Mouse (Mus musculus) lung, embryonic 14.5 days (tissue): ENCODE data around the gene Zfp628. TPM values are rescaled to one million over a fixed set of nuclear protein-coding genes. Genes with fewer than 3 reads are reported as not detected.

Experiments used
- ATAC-seq: fragments of 200-750 bp; cut with Nextera tagmentation; 2 replicates; pipeline ENCODE4 v1.8.0; 2017; ENCODE audit warnings: mild to moderate bottlenecking, moderate TSS enrichment, moderate library complexity; ENCODE audit not compliant: insufficient read depth
- DNase-seq: peaks from one replicate; pipeline ENCODE4 v3.0.0-alpha.2; 2015
- H3K27ac ChIP-seq: fragments of 300-500 bp; sonication (generic); 2 replicates; pipeline ENCODE4 v1.5.1; 2014; ENCODE audit warnings: low read depth, mild to moderate bottlenecking, moderate library complexity
- H3K27me3 ChIP-seq: fragments of 300-500 bp; sonication (generic); 2 replicates; pipeline ENCODE4 v1.6.1; 2014; ENCODE audit warnings: low read length, control low read depth; ENCODE audit not compliant: insufficient read depth
- H3K36me3 ChIP-seq: fragments of 300-500 bp; sonication (generic); 2 replicates; pipeline ENCODE4 v1.6.1; 2014; ENCODE audit warnings: control low read depth; ENCODE audit not compliant: insufficient read depth
- H3K4me1 ChIP-seq: fragments of 300-500 bp; sonication (generic); 2 replicates; pipeline ENCODE4 v1.6.1; 2014; ENCODE audit warnings: antibody characterized with exemption, control low read depth; ENCODE audit not compliant: insufficient read depth
- H3K4me2 ChIP-seq: fragments of 300-500 bp; sonication (generic); 2 replicates; pipeline ENCODE4 v1.6.1; 2014; ENCODE audit warnings: mild to moderate bottlenecking
- H3K4me3 ChIP-seq: fragments of 300-500 bp; sonication (generic); 2 replicates; pipeline ENCODE4 v1.5.1; 2014; ENCODE audit warnings: low read depth, low read length
- H3K9ac ChIP-seq: fragments of 300-500 bp; sonication (generic); 2 replicates; pipeline ENCODE4 v1.6.1; 2014
- H3K9me3 ChIP-seq: fragments of 300-500 bp; sonication (generic); 2 replicates; pipeline ENCODE4 v1.6.1; 2016; ENCODE audit warnings: low read depth, low read length, control low read depth
- CTCF ChIP-seq: IDR thresholded peaks from 2 replicates; pipeline ENCODE4 v1.5.1; 2016; ENCODE audit warnings: antibody characterized with exemption, low read depth
- WGBS: fragments of 180-500 bp; shearing (Covaris S2); extraction: QIAGEN DNeasy Blood & Tissue Kit; methylation state at CpG from one replicate; pipeline ENCODE4 v1.1.7; 2014; 5-methylcytosine and 5-hydroxymethylcytosine counted together
- polyA plus RNA-seq: library from polyadenylated mRNA; unstranded; fragments of >200 nt; fragmentation: Nextera tagmentation; extraction: Ambion mirVana; gene quantifications from 2 replicates; pipeline ENCODE4 v1.2.1, GENCODE M21; 2014

The Zfp628 gene
- polyA plus RNA-seq, 1 experiment from 2014 or later, result 4.2 TPM

DNA sequence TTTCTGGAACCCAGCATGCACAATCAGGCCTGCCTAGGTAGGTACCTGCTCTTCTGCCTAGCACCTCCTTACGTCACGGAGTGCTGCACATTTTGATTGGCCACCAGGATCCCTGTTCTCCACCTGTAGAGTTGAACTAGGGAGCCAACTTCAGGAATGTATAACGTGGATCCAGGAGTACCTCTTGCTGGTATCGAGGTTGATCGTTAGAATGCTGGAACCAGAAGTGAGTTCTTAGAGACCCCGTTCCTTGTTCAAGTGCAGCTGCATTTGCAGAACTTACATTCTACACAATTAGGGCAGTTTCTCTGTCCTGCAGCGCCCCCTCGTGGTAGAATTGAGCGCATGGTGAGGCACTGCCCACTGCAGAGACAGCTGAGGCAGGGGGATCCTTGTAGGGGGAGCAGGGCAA is 25.1 kb downstream of the Zfp628 start:
- ATAC-seq, result peak; percentile 41; the same call in 1 of the 2 replicates
- 14% methylated on average over 9 of the region's 9 CpGs for WGBS

DNA sequence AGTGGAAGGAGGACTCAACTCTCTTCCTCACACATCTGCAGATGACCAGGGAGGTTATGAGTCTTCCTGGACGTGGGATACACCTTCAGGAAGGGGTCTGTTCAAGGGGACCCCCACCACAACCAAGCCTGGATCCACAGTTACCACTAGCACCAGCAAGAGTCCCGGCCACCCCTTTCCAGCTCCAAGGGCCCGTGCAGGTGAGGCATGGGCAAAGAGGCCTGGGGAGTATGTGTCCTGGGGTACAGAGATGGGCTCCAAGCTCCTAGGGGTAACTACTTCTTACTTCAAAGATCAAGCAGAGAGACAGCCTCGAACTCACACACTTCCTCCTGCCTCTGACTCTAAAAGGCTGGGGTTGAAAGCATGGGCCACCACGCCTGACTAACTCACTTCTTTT is 27.7 kb downstream of the Zfp628 start:
- 41% methylated on average over 5 of the region's 5 CpGs for WGBS
- H3K4me2 ChIP-seq, result no peak overlapping the region
- no peak overlapping the region for H3K9ac ChIP-seq
- no peaks in the 10 kb centered on the region for H3K4me1 ChIP-seq
- DNase-seq, result no peak
- no peak overlapping the region for H3K27ac ChIP-seq
- H3K9me3 ChIP-seq, result no peaks in the 10 kb centered on the region
- TF ChIP-seq CTCF, result no peak
- H3K27me3 ChIP-seq, result no peaks in the 10 kb centered on the region
- ATAC-seq, result no peak
- no peaks in the 10 kb centered on the region for H3K36me3 ChIP-seq
- no peak overlapping the region for H3K4me3 ChIP-seq

More for the DNA sequence above, 25.1 kb downstream of the Zfp628 start:
- Histone ChIP-seq H3K27me3 (no peaks in the 10 kb centered on the region), H3K4me2 (no peak overlapping the region), H3K4me3 (no peak overlapping the region), H3K9me3 (no peaks in the 10 kb centered on the region), H3K36me3 (no peaks in the 10 kb centered on the region), H3K9ac (no peak overlapping the region), H3K27ac (no peak overlapping the region), H3K4me1 (no peaks in the 10 kb centered on the region)
- TF ChIP-seq CTCF, result peak; percentile 88
- peak; percentile 90 for DNase-seq

DNA sequence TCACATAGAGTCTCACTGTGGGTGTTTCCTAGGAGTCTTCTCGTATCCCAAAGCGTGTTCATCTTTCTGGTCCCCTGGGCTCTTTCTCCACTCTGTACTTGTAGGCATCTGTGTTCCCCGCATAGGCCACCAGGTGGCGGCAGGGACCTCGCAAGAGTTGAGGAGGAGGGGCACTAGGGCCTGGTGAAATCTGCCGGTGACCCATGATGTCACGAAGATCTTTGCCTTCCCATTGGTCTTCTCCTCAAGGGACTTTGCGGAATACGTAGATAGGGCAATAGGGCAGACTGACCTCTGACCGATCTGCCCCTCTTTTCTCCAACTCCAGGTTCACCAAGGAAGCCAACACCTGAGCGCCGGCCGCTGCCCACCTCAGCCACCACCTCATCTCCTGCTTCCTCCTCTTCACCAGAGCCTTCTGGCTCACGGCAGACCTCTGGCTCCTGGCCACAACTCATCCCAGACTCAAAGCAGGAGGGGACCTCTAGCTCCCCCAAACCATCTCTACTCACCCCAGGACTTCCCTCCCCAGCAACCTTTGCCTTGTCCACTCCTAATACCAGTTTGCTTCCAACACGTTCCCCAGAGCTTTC is 28.3 kb downstream of the Zfp628 start:
- peak; percentile 96 for TF ChIP-seq CTCF
- Histone ChIP-seq H3K27me3 (no peaks in the 10 kb centered on the region), H3K4me3 (peak overlapping the region; percentile 26; the same call in 1 of the 2 replicates), H3K27ac (no peak overlapping the region), H3K36me3 (no peaks in the 10 kb centered on the region), H3K9me3 (no peaks in the 10 kb centered on the region), H3K4me2 (peak overlapping the region; percentile 55), H3K4me1 (no peaks in the 10 kb centered on the region), H3K9ac (no peak overlapping the region)
- WGBS, result 18% methylated on average over 15 of the region's 15 CpGs
- DNase-seq (peak; percentile 97), ATAC-seq (peak; percentile 80)

DNA sequence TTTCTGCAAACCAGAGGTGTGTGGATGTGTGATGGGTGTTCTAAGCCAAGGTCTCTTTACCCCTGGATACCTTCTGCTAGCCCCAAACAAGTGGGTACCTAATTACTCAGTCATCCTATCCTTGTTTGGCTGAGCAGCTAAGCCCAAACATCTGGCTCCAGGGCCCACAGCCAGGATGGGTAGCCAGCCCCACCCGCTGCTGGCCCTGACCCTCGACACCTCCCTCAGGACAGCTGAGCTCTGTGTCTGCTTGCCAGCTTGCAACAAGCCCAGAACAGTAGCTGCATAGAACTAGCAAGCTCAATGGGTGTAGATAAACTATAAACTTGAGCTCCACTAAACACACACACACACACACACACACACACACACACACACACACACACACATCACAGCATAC is 32.8 kb downstream of the Zfp628 start:
- Histone ChIP-seq H3K27ac (no peak overlapping the region), H3K4me2 (no peak overlapping the region), H3K9ac (no peak overlapping the region), H3K27me3 (no peaks in the 10 kb centered on the region), H3K9me3 (no peaks in the 10 kb centered on the region), H3K4me3 (no peak overlapping the region), H3K4me1 (no peaks in the 10 kb centered on the region), H3K36me3 (no peaks in the 10 kb centered on the region)
- DNase-seq (no peak), ATAC-seq (no peak)
- WGBS, result 40% methylated on average over 2 of the region's 2 CpGs
- TF ChIP-seq CTCF, result no peak

DNA sequence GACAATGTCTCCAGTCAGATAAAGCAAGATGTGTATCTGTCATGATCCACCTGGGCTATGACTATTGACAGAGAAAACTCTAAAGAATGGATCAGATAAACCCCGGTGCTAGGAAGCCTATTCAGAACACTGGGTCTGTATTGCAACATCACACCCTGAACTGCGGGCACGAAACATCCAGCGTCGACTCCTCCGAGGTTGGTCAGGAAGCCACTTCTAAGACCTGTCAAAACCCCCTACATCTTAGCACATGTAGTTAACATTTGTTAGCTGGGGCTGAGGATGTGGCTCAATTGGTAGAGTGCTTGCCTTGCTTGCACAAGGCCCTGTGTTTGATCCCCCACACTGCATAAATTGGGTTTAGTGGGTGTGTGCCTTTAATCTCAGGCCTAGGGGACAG is 33.4 kb downstream of the Zfp628 start:
- no peak overlapping the region for H3K27ac ChIP-seq
- H3K4me3 ChIP-seq, result no peak overlapping the region
- no peak overlapping the region for H3K9ac ChIP-seq
- ATAC-seq (no peak), DNase-seq (no peak)
- H3K9me3 ChIP-seq, result no peaks in the 10 kb centered on the region
- H3K4me2 ChIP-seq, result no peak overlapping the region
- 22% methylated on average over 6 of the region's 6 CpGs for WGBS
- no peak for TF ChIP-seq CTCF
- no peaks in the 10 kb centered on the region for H3K36me3 ChIP-seq
- 0 out of 2 replicates have a peak, but pooled peaks cover 1% of the 10 kb centered on the region for H3K4me1 ChIP-seq
- no peaks in the 10 kb centered on the region for H3K27me3 ChIP-seq

DNA sequence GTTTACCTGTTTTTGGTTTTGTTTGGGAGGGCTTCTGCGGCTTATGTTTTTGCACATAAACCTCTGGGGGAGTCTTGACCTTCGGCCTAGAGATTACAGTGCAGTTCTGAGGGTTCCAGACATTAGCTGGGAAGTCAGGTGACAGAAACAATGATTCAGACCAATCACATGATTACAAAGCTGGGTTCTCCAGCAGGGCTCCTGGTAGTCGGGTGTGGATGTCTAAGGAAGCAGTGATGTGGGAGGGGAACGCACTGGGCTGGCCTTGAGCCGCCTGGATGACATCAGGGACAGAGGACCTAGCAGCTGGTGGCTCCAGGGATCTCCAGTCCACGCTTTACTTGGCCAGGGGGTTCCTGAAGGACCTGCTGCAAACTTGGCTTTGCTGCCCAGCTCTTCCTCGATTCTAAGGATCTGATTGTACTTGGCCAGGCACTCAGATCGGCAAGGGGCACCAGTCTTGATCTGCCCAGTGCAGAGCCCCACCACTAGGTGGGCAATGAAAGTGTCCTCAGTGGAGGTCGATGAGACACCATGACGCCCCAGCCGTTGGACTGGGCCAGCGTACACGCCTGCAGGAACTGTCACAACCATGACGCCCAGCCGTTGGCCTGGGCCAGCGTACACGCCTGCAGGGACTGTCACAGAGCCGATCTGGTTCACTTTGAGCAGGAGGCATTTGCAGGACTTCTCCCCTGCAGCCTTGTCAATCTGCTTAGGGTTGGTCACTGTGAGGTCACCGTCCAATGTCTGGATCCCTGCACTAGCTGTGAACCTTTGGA is 35.7 kb downstream of the Zfp628 start:
- no peak overlapping the region for H3K27ac ChIP-seq
- peaks cover 8% of the 10 kb centered on the region; the same call in 1 of the 2 replicates for H3K4me1 ChIP-seq
- no peak overlapping the region for H3K4me2 ChIP-seq
- no peaks in the 10 kb centered on the region for H3K36me3 ChIP-seq
- no peaks in the 10 kb centered on the region for H3K27me3 ChIP-seq
- no peaks in the 10 kb centered on the region for H3K9me3 ChIP-seq
- 82% methylated on average over 19 of the region's 19 CpGs for WGBS
- no peak overlapping the region for H3K4me3 ChIP-seq
- DNase-seq, result no peak
- no peak for ATAC-seq
- no peak overlapping the region for H3K9ac ChIP-seq
- TF ChIP-seq CTCF, result no peak

DNA sequence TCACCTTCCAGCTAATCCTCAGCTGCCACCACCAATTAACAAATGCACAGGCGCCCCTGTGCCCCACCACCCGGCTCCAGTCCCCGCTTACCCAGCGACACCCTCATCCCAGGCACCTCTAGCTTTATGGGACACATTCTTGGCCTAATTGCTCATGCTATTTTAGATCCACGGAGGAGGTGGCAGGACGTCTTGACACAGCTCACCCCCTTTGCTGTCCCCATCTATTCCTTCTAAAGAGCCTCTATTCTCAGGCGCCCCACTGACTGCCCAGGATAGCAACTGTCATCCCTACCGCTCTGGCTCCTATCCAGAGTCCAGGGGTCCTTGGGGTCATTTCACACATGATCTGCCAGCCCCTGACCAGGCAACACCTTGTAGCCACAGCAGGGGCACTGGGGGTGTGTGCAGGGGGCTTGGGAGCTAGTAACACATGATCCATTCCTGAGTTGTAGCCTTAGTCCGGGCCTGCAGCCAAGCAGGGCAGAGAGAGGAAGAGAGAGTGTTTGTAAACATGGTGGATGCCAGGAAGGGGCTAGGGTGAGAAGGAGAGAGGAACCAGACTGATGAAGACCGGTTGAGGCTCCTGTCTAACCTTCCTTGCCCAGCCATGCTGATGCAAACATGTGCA is 38.9 kb downstream of the Zfp628 start:
- peak; percentile 85 for ATAC-seq
- Histone ChIP-seq H3K27ac (no peak overlapping the region), H3K9me3 (no peaks in the 10 kb centered on the region), H3K4me2 (no peak overlapping the region), H3K9ac (no peak overlapping the region; the same call in 1 of the 2 replicates), H3K36me3 (no peaks in the 10 kb centered on the region), H3K4me1 (peaks cover 8% of the 10 kb centered on the region; the same call in 1 of the 2 replicates), H3K4me3 (no peak overlapping the region), H3K27me3 (no peaks in the 10 kb centered on the region)
- TF ChIP-seq CTCF, result no peak
- 9% methylated on average over 10 of the region's 10 CpGs for WGBS
- peak; percentile 76 for DNase-seq
